Mouse (Mus musculus) gastrocnemius, adult 2 months (tissue): ENCODE results near the gene Hrg. TPM values are rescaled to one million over a fixed set of nuclear protein-coding genes. Genes with fewer than 3 reads are reported as not detected.

Experiments
- DNase-seq: peaks from one replicate; pipeline ENCODE4 v3.0.0; 2022
- H3K27ac ChIP-seq: fragments of 200-600 bp; 2 replicates; pipeline ENCODE4 v1.8.1; 2022; ENCODE audit warnings: mild to moderate bottlenecking
- H3K4me3 ChIP-seq: fragments of 200-600 bp; 2 replicates; pipeline ENCODE4 v1.8.1; 2022; ENCODE audit warnings: mild to moderate bottlenecking, moderate library complexity
- CTCF ChIP-seq: fragments of 200-600 bp; IDR thresholded peaks from 2 replicates; pipeline ENCODE4 v1.8.1; 2022; ENCODE audit warnings: antibody characterized with exemption, mild to moderate bottlenecking, moderate library complexity
- intact Hi-C: fragments of 180-260 bp; cut with DNase I; formaldehyde crosslinking; loops from one replicate; pipeline ENCODE4 v1.15.1; 2025
- long read RNA-seq, 2 experiments: library from polyadenylated mRNA; stranded (forward); transcript quantifications; one replicate each; pipeline ENCODE4 v2.0.0; 2021
- total RNA-seq, 2 experiments: library from RNA; stranded (reverse); gene quantifications; 2 replicates each; pipeline ENCODE4 v1.2.3; 2021

The Hrg gene
- not detected for total RNA-seq
- long read RNA-seq, experiment 1: 0 reads
- long read RNA-seq, experiment 2: 0 reads

- no peak for DNase-seq
- intact Hi-C loops: no loop called here
- H3K4me3 ChIP-seq: no peak within 1 kb of the TSS
- H3K27ac ChIP-seq: no peak within 1 kb of the TSS
- no peak for TF ChIP-seq CTCF
Measured at GRCm38 (mm10) chr16:22950840-22951395, at the start of gene Hrg. Gene Hrg, plus strand, starts transcription at chr16:22951072.

- intact Hi-C loops: no loop called here
- no peak overlapping the region for H3K27ac ChIP-seq
- H3K4me3 ChIP-seq: no peak overlapping the region
- no peak for DNase-seq
- no peak for TF ChIP-seq CTCF
Measured at GRCm38 (mm10) chr16:22901326-22901725, 49.5 kb upstream of the Hrg start.

- TF ChIP-seq CTCF: no peak
- no peak overlapping the region for H3K27ac ChIP-seq
- no peak overlapping the region for H3K4me3 ChIP-seq
- DNase-seq: no peak
- intact Hi-C loops: no loop called here
Measured at GRCm38 (mm10) chr16:22909290-22909689, 41.6 kb upstream of the Hrg start.

- no peak overlapping the region for H3K4me3 ChIP-seq
- no peak for TF ChIP-seq CTCF
- intact Hi-C loops: no loop called here
- peak; percentile 25 for DNase-seq
- no peak overlapping the region for H3K27ac ChIP-seq
Measured at GRCm38 (mm10) chr16:22911986-22912385, 38.9 kb upstream of the Hrg start.

DNA sequence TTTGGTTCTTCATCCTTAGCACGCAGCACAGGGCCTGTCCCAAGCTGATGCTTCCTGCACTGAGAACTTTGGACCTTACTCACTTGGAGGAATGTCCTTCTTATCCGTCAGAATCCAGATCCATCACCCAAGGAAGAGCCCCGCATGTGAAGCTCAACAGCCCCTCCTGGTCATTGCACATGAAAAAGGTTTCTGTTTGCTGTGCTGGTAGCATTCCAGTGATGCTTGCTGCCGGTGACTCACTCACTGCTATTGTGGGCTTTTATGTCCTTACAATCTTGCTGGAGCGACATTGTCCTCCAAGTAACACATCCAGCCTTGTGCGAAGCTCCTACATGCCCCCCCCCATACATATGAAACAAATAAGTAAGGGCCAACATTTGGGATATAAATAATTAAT is 38.0 kb upstream of the Hrg start:
- intact Hi-C loops: no loop called here

GRCm38 (mm10) chr16:22914276-22914675 is 36.6 kb upstream of the Hrg start:
- Histone ChIP-seq H3K27ac (no peak overlapping the region), H3K4me3 (no peak overlapping the region)
- no peak for TF ChIP-seq CTCF
- no peak for DNase-seq
- intact Hi-C loops: no loop called here

More for the DNA sequence above, 38.0 kb upstream of the Hrg start:
- no peak overlapping the region for H3K27ac ChIP-seq
- no peak for DNase-seq
- no peak for TF ChIP-seq CTCF
- no peak overlapping the region for H3K4me3 ChIP-seq

DNA sequence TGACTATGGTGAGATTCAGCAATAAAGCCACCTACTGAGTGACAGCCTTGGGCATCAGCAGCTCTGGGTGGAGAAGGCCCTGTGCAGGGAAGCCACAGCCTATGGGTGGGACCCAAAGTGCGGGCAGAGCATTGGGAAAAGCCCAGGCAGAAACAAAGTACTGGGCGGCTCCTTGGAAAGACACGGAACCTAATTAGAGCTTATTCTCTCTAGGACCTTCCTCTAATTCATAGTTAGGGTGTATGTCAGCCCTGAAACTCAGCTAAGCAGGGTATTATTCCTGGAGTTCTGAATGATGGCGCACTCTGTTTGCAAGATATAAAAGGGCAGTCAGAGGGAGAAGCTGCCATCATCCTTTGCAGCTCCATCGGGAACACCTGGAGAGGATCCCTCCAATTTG is 32.8 kb upstream of the Hrg start, which contains the start of gene Fetub:
Gene Fetub, plus strand, starts transcription at position 301 of the 400 bp plus-strand sequence.
- no peak within 1 kb of the TSS for H3K4me3 ChIP-seq
- no peak within 1 kb of the TSS for H3K27ac ChIP-seq
- DNase-seq: no peak
- no peak for TF ChIP-seq CTCF
- intact Hi-C loops: no loop called here

- Histone ChIP-seq H3K27ac (no peak overlapping the region), H3K4me3 (no peak overlapping the region)
- intact Hi-C loops: no loop called here
- no peak for DNase-seq
- TF ChIP-seq CTCF: no peak
Measured at GRCm38 (mm10) chr16:22918664-22919312, 32.1 kb upstream of the Hrg start.

DNA sequence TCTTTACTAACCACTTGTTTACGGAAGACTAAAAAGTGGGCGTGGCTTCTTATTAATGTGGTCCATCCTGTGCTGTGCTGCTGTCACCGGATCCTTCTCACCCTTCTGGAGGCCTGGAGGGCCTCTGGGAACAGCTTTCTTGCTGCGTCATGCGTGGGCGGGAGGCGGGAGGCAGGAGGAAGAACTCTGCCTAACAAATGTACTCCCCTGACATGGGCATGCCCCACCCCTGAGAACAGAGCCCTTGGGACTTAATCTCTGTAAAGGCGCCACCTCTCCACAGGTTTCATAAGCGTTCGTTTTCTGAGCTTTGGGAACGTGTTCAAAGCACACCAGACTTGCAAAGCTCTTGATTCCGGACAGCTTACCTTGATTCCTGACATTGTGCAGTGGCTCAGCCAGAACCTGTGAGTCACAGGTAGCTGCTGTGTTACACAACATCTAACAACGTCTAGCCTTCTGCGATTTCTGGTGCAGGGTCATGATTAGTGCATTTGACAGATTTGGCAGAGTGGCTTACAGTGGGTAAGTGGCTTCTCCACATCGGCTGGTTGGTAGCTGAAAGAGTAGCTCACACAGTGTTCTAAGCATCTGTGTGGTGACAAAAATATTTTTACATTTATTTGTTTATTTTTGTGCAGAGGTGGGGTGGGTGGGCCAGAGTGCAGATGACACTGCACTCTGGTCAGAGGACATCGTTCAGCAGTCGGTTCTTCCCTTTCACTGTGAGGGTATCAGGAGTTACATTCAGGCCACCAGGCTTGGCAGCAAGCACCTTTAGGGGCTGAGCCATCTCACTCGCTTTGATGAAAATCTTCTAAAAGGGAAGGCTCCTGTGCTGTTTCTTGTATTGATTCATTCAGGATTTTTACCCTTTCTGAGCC is 30.7 kb upstream of the Hrg start:
- Histone ChIP-seq H3K4me3 (no peak overlapping the region), H3K27ac (no peak overlapping the region)
- intact Hi-C loops: no loop called here
- TF ChIP-seq CTCF: no peak
- peak; percentile 33 for DNase-seq

- intact Hi-C loops: no loop called here
- DNase-seq: no peak
- no peak overlapping the region for H3K4me3 ChIP-seq
- no peak for TF ChIP-seq CTCF
- H3K27ac ChIP-seq: no peak overlapping the region
Measured at GRCm38 (mm10) chr16:22921761-22922160, 29.1 kb upstream of the Hrg start.

DNA sequence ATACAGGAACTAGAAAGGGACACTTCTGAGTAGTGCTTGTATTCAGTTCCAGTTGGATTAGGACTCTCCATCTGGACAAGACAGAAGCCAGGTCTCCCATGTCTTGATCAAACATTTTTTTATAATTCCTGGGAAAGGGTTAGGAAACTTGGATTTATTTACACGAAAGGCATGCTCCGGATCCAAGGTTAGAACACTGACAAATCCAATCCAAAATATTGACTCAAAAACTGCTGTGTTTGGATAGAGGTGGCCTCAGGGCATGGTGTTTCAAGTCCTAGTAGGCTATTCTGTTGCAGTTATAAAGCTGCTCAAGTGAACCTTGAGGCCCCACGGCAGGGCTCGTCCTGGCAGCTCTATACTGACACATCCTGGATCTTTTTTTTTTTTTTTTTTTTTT is 28.4 kb upstream of the Hrg start:
- no peak overlapping the region for H3K4me3 ChIP-seq
- no peak for TF ChIP-seq CTCF
- intact Hi-C loops: no loop called here
- H3K27ac ChIP-seq: no peak overlapping the region
- DNase-seq: no peak

DNA sequence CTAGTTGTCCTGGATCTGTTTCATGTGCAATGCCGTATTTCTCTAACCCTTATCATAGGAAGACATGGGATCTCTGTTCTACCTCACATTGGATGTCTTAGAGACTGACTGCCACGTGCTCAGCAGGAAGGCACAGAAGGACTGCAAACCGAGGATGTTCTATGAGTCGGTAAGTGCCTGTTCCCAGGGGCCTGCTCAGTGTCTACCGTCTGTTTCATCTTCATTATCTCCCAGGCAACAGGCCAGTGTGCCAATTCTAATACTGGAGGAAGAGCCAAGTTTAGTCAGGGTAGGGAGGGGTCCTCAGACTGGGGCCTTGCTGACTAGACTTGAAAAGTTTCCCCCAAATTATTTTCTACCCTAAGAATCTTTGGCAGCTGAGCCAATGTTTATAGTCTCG is 21.3 kb upstream of the Hrg start:
- DNase-seq: no peak
- Histone ChIP-seq H3K27ac (no peak overlapping the region), H3K4me3 (no peak overlapping the region)
- TF ChIP-seq CTCF: no peak
- intact Hi-C loops: no loop called here
